ENCODE assay signal across 29 mouse cellular contexts in the genomic region with DNA sequence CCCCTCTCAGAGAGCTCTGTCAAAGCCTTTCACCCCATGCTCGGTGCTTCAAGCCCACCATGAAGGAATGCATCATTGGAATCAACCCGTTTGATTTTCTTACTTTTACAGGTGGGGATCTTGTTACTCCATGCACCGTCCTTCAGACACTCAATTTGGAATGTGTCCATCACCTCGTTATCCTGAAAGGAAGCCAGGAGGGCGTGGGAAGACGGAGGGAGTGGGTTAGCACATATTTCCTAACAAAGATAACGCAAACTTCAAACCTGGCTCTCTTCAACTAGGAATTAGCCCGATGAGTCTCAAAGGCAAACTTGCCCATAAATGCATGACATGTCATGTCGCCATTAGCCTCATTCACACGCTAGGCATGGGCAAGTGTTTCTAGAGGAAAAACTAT. TPM values are rescaled to one million over a fixed set of nuclear protein-coding genes. Genes with fewer than 3 reads are reported as not detected.
DNase-seq lines count a peak whose midpoint lies in the region; ATAC-seq and TF ChIP-seq lines count a peak whose summit lies in the region.
"Had no signal": no experiment of that assay in that cellular context is flagged by ENCODE, and none has a peak within 500 bp of the region (broad histone marks: within the 10 kb centered on the region; RNA-seq: fewer than 3 reads in every experiment).

No protein-coding gene starts in this region.

- no peak for ATAC-seq in lung, postnatal 0 days
- no peak for ATAC-seq in midbrain, embryonic 11.5 days (ENCODE audit: low FRiP score)
- ATAC-seq in midbrain, embryonic 16.5 days: no peak
- ATAC-seq: CD4-positive, CD25-positive, alpha-beta regulatory T cell, adult 4 months; forebrain, embryonic 14.5 days; forebrain, embryonic 16.5 days; Patski had no signal

- no peaks in the 10 kb centered on the region for H3K27me3 ChIP-seq in lung, postnatal 0 days (replicated peaks; ENCODE audit: insufficient read depth, low read length)
- no peaks in the 10 kb centered on the region for H3K27me3 ChIP-seq in midbrain, embryonic 11.5 days (ENCODE audit: control insufficient read depth, insufficient read depth, low read length)
- H3K27me3 ChIP-seq in midbrain, embryonic 16.5 days (ENCODE audit: control insufficient read depth, insufficient read depth, low read depth, low read length): no peaks in the 10 kb centered on the region
- H3K27me3 ChIP-seq: CH12.LX; embryonic facial prominence, embryonic 13.5 days; embryonic facial prominence, embryonic 15.5 days; Patski had no signal

- TF ChIP-seq CTCF in lung, postnatal 0 days (IDR thresholded peaks at IDR 0.05): no peak

- TF ChIP-seq EP300 in lung, postnatal 0 days (IDR thresholded peaks at IDR 0.05): no peak

- H3K36me3 ChIP-seq in lung, postnatal 0 days (ENCODE audit: insufficient read depth, low read length): no peaks in the 10 kb centered on the region
- H3K36me3 ChIP-seq in midbrain, embryonic 11.5 days (ENCODE audit: control insufficient read depth, insufficient read depth, low read length): no peaks in the 10 kb centered on the region
- H3K36me3 ChIP-seq in midbrain, embryonic 16.5 days (ENCODE audit: control insufficient read depth, insufficient read depth, low read length): 0 out of 2 replicates have a peak, but pooled peaks cover 2% of the 10 kb centered on the region
- H3K36me3 ChIP-seq: embryonic facial prominence, embryonic 13.5 days; embryonic facial prominence, embryonic 15.5 days; forebrain, embryonic 10.5 days; G1E had no signal

- no peak overlapping the region for H3K27ac ChIP-seq in lung, postnatal 0 days (ENCODE audit: low read length)
- no peak overlapping the region for H3K27ac ChIP-seq in midbrain, embryonic 11.5 days (ENCODE audit: low read depth, low read length)
- H3K27ac ChIP-seq in midbrain, embryonic 16.5 days (ENCODE audit: low read length): no peak overlapping the region
- H3K27ac ChIP-seq: embryonic facial prominence, embryonic 13.5 days; embryonic facial prominence, embryonic 15.5 days; forebrain, embryonic 10.5 days; forebrain, embryonic 12.5 days had no signal

- H3K4me3 ChIP-seq in lung, postnatal 0 days (ENCODE audit: low read depth, low read length): no peak overlapping the region
- no peak overlapping the region for H3K4me3 ChIP-seq in midbrain, embryonic 11.5 days (ENCODE audit: low read depth, low read length)
- H3K4me3 ChIP-seq in midbrain, embryonic 16.5 days (ENCODE audit: low read depth, low read length): no peak overlapping the region
- H3K4me3 ChIP-seq: embryonic facial prominence, embryonic 13.5 days; embryonic facial prominence, embryonic 15.5 days; erythroblast, embryonic 14.5 days; forebrain, embryonic 10.5 days; forebrain, embryonic 12.5 days had no signal

- H3K9ac ChIP-seq in lung, postnatal 0 days (replicated peaks; ENCODE audit: low read depth): no peak overlapping the region
- no peak overlapping the region for H3K9ac ChIP-seq in midbrain, embryonic 11.5 days (ENCODE audit: low read length)
- H3K9ac ChIP-seq in midbrain, embryonic 16.5 days (ENCODE audit: low read depth, low read length): no peak overlapping the region
- H3K9ac ChIP-seq: embryonic facial prominence, embryonic 13.5 days; embryonic facial prominence, embryonic 15.5 days; forebrain, embryonic 12.5 days had no signal

- DNase-seq in heart, adult 11 months: peak; percentile 85
- no peak for DNase-seq in heart, adult 9 months (ENCODE audit: low spot score in 2 of 2)
- peak; percentile 40 for DNase-seq in lung, postnatal 10 days
- no peak for DNase-seq in lung, postnatal 0 days (ENCODE audit: low spot score)
- DNase-seq in midbrain, embryonic 11.5 days (ENCODE audit: low spot score, missing footprints): peak; percentile 73
- DNase-seq: adrenal gland, adult 2 months; adrenal gland, postnatal 10 days; adrenal gland, postnatal 25 days; B cell, adult 2 months; cerebellum, adult 11 months; cerebellum, adult 18-20 months; cerebellum, adult 8-10 months; cerebellum, adult 9-11 months; cerebellum, postnatal 14 days; cerebellum, postnatal 36 days; embryo, embryonic 11 days had no signal

- no peaks in the 10 kb centered on the region for H3K9me3 ChIP-seq in lung, postnatal 0 days (ENCODE audit: low read length)
- no peaks in the 10 kb centered on the region for H3K9me3 ChIP-seq in midbrain, embryonic 11.5 days (ENCODE audit: control insufficient read depth, low read length)
- no peaks in the 10 kb centered on the region for H3K9me3 ChIP-seq in midbrain, embryonic 16.5 days (replicated peaks; ENCODE audit: control insufficient read depth, low read length, poor library complexity, severe bottlenecking)
- H3K9me3 ChIP-seq: embryonic facial prominence, embryonic 13.5 days; embryonic facial prominence, embryonic 15.5 days; forebrain, embryonic 10.5 days; forebrain, embryonic 12.5 days had no signal

- WGBS in lung, postnatal 0 days: 55% methylated on average over 10 of the region's 10 CpGs
- WGBS in midbrain, embryonic 11.5 days: 91% methylated on average over 10 of the region's 10 CpGs
- 88% methylated on average over 10 of the region's 10 CpGs for WGBS in midbrain, embryonic 16.5 days

- no peak overlapping the region for H3K4me2 ChIP-seq in lung, postnatal 0 days (replicated peaks; ENCODE audit: low read depth, low read length)
- no peak overlapping the region for H3K4me2 ChIP-seq in midbrain, embryonic 11.5 days
- no peak overlapping the region for H3K4me2 ChIP-seq in midbrain, embryonic 16.5 days (ENCODE audit: low read length)
- H3K4me2 ChIP-seq: embryonic facial prominence, embryonic 13.5 days; embryonic facial prominence, embryonic 15.5 days; forebrain, embryonic 12.5 days had no signal

- H3K4me1 ChIP-seq in lung, postnatal 0 days (ENCODE audit: insufficient read depth, low read depth, low read length): no peaks in the 10 kb centered on the region
- H3K4me1 ChIP-seq in midbrain, embryonic 11.5 days (ENCODE audit: control insufficient read depth, insufficient read depth, low read length): peaks cover 2% of the 10 kb centered on the region; the same call in 1 of the 2 replicates
- H3K4me1 ChIP-seq in midbrain, embryonic 16.5 days (ENCODE audit: control insufficient read depth, insufficient read depth, low read length): no peaks in the 10 kb centered on the region
- H3K4me1 ChIP-seq: embryonic facial prominence, embryonic 13.5 days; embryonic facial prominence, embryonic 15.5 days had no signal

RNA-seq across cellular contexts. Expression of a gene that starts 36.8 kb away (rescaled TPM):
- polyA plus RNA-seq in lung, postnatal 0 days (2015; fragmentation: Nextera tagmentation; extraction: Ambion mirVana): 27.8 and 34.8 TPM in 2 replicates
- 2.2 and 2.6 TPM in 2 replicates for polyA plus RNA-seq in midbrain, embryonic 11.5 days (2014; fragmentation: Nextera tagmentation; extraction: Ambion mirVana)
- polyA plus RNA-seq in midbrain, embryonic 16.5 days (2015; fragmentation: Nextera tagmentation; extraction: Ambion mirVana): 2.6 and 2.8 TPM in 2 replicates
- polyA plus RNA-seq: G1E had no signal

RNA-seq across cellular contexts. Expression of a gene that starts 37.3 kb away (rescaled TPM):
- 1.2 and 1.3 TPM in 2 replicates for polyA plus RNA-seq in lung, postnatal 0 days (2015; fragmentation: Nextera tagmentation; extraction: Ambion mirVana)
- 19.0 and 20.1 TPM in 2 replicates for polyA plus RNA-seq in midbrain, embryonic 11.5 days (2014; fragmentation: Nextera tagmentation; extraction: Ambion mirVana)
- 26.8 and 29.6 TPM in 2 replicates for polyA plus RNA-seq in midbrain, embryonic 16.5 days (2015; fragmentation: Nextera tagmentation; extraction: Ambion mirVana)
- polyA plus RNA-seq: CD4-positive, CD25-positive, alpha-beta regulatory T cell, adult 4 months; erythroblast, embryonic 14.5 days; G1E had no signal

RNA-seq across cellular contexts. Expression of a gene that starts 54.4 kb away (rescaled TPM):
- not detected in 2 replicates for polyA plus RNA-seq in lung, postnatal 0 days (2015; fragmentation: Nextera tagmentation; extraction: Ambion mirVana)
- not detected in 2 replicates for polyA plus RNA-seq in midbrain, embryonic 11.5 days (2014; fragmentation: Nextera tagmentation; extraction: Ambion mirVana)
- 0.13 and 0.25 TPM in 2 replicates for polyA plus RNA-seq in midbrain, embryonic 16.5 days (2015; fragmentation: Nextera tagmentation; extraction: Ambion mirVana)
- polyA plus RNA-seq: adrenal gland, adult 2 months; CD4-positive, CD25-positive, alpha-beta regulatory T cell, adult 4 months; embryonic facial prominence, embryonic 11.5 days; erythroblast, embryonic 14.5 days; forebrain, embryonic 10.5 days; forebrain, embryonic 16.5 days; G1E; Patski had no signal

Comparison
In these comparisons a context has a peak if more than half of its experiments do, and no peak if none do; other contexts are left out.
1. DNase-seq: peak in heart, adult 11 months (single experiment), lung, postnatal 10 days (single experiment) and midbrain, embryonic 11.5 days (single experiment); none in heart, adult 9 months (0 of 2) and lung, postnatal 0 days (single experiment).